Mouse (Mus musculus): Measurements from ENCODE around the gene Inpp4b. TPM values are rescaled to one million over a fixed set of nuclear protein-coding genes. Genes with fewer than 3 reads are reported as not detected.

Inpp4b gene
- polyA plus RNA-seq, 1 experiment from 2014 or later, result 6.6 TPM

- no peak overlapping the region for H3K4me3 ChIP-seq
- ATAC-seq (ENCODE audit: low FRiP score), result 0 out of 2 replicates have a peak, but pooled peaks have one; percentile 68
- 51% methylated on average over 4 of the region's 4 CpGs for WGBS
Observed at GRCm38 (mm10) chr8:81371844-81372243, 29.5 kb downstream of the Inpp4b start.

GRCm38 (mm10) chr8:81374877-81375475 is 32.6 kb downstream of the Inpp4b start:
- Histone ChIP-seq H3K9ac (no peak overlapping the region), H3K9me3 (no peaks in the 10 kb centered on the region), H3K4me2 (no peak overlapping the region), H3K36me3 (no peaks in the 10 kb centered on the region), H3K27ac (no peak overlapping the region), H3K4me3 (no peak overlapping the region), H3K4me1 (replicated peaks) (no peaks in the 10 kb centered on the region), H3K27me3 (no peaks in the 10 kb centered on the region)
- WGBS, result 89% methylated on average over 4 of the region's 4 CpGs
- ATAC-seq (ENCODE audit: low FRiP score), result no peak

More at GRCm38 (mm10) chr8:81371844-81372243, 29.5 kb downstream of the Inpp4b start:
- Histone ChIP-seq H3K27ac (no peak overlapping the region), H3K9ac (no peak overlapping the region), H3K9me3 (no peaks in the 10 kb centered on the region), H3K4me2 (no peak overlapping the region), H3K27me3 (no peaks in the 10 kb centered on the region), H3K4me1 (replicated peaks) (no peaks in the 10 kb centered on the region), H3K36me3 (no peaks in the 10 kb centered on the region)

GRCm38 (mm10) chr8:81388953-81389352 is 46.6 kb downstream of the Inpp4b start:
- H3K4me2 ChIP-seq, result no peak overlapping the region
- no peak overlapping the region for H3K4me3 ChIP-seq
- H3K27ac ChIP-seq, result no peak overlapping the region
- H3K9ac ChIP-seq, result no peak overlapping the region
- H3K27me3 ChIP-seq, result no peaks in the 10 kb centered on the region
- 95% methylated on average over 6 of the region's 6 CpGs for WGBS
- H3K36me3 ChIP-seq, result no peaks in the 10 kb centered on the region
- no peaks in the 10 kb centered on the region for H3K4me1 ChIP-seq (replicated peaks)
- ATAC-seq (ENCODE audit: low FRiP score), result no peak
- no peaks in the 10 kb centered on the region for H3K9me3 ChIP-seq

GRCm38 (mm10) chr8:81399071-81399470 is 56.7 kb downstream of the Inpp4b start:
- Histone ChIP-seq H3K9ac (no peak overlapping the region), H3K4me2 (no peak overlapping the region), H3K36me3 (no peaks in the 10 kb centered on the region), H3K27me3 (no peaks in the 10 kb centered on the region), H3K27ac (no peak overlapping the region), H3K4me3 (no peak overlapping the region), H3K9me3 (no peaks in the 10 kb centered on the region), H3K4me1 (replicated peaks) (no peaks in the 10 kb centered on the region)
- no peak for ATAC-seq (ENCODE audit: low FRiP score)

- no peak overlapping the region for H3K4me3 ChIP-seq
- no peaks in the 10 kb centered on the region for H3K27me3 ChIP-seq
- H3K27ac ChIP-seq, result no peak overlapping the region
- no peaks in the 10 kb centered on the region for H3K4me1 ChIP-seq (replicated peaks)
- 85% methylated on average over 4 of the region's 4 CpGs for WGBS
- no peak overlapping the region for H3K4me2 ChIP-seq
- H3K9me3 ChIP-seq, result no peaks in the 10 kb centered on the region
- no peak for ATAC-seq (ENCODE audit: low FRiP score)
- no peak overlapping the region for H3K9ac ChIP-seq
- H3K36me3 ChIP-seq, result no peaks in the 10 kb centered on the region
Observed at GRCm38 (mm10) chr8:81399501-81399900, 57.1 kb downstream of the Inpp4b start.

- Histone ChIP-seq H3K27ac (no peak overlapping the region), H3K9me3 (no peaks in the 10 kb centered on the region), H3K36me3 (no peaks in the 10 kb centered on the region), H3K4me2 (no peak overlapping the region), H3K4me3 (no peak overlapping the region), H3K27me3 (no peaks in the 10 kb centered on the region), H3K4me1 (replicated peaks) (0 out of 2 replicates have a peak, but pooled peaks cover 4% of the 10 kb centered on the region), H3K9ac (no peak overlapping the region)
- WGBS, result 38% methylated on average over 2 of the region's 2 CpGs
- no peak for ATAC-seq (ENCODE audit: low FRiP score)
Observed at GRCm38 (mm10) chr8:81412707-81413106, 70.4 kb downstream of the Inpp4b start.

- 87% methylated on average over 3 of the region's 3 CpGs for WGBS
- no peaks in the 10 kb centered on the region for H3K4me1 ChIP-seq (replicated peaks)
- no peak for ATAC-seq (ENCODE audit: low FRiP score)
- H3K4me3 ChIP-seq, result no peak overlapping the region
- no peak overlapping the region for H3K9ac ChIP-seq
- H3K27me3 ChIP-seq, result no peaks in the 10 kb centered on the region
- H3K4me2 ChIP-seq, result no peak overlapping the region
- H3K27ac ChIP-seq, result no peak overlapping the region
- no peaks in the 10 kb centered on the region for H3K9me3 ChIP-seq
- H3K36me3 ChIP-seq, result no peaks in the 10 kb centered on the region
Observed at GRCm38 (mm10) chr8:81443957-81444356, 101.6 kb downstream of the Inpp4b start.

- H3K9ac ChIP-seq, result no peak overlapping the region
- no peak overlapping the region for H3K27ac ChIP-seq
- H3K36me3 ChIP-seq, result no peaks in the 10 kb centered on the region
- H3K4me2 ChIP-seq, result no peak overlapping the region
- H3K27me3 ChIP-seq, result no peaks in the 10 kb centered on the region
- H3K9me3 ChIP-seq, result no peaks in the 10 kb centered on the region
- H3K4me3 ChIP-seq, result no peak overlapping the region
- WGBS, result 86% methylated on average over 2 of the region's 2 CpGs
- 0 out of 2 replicates have a peak, but pooled peaks cover 3% of the 10 kb centered on the region for H3K4me1 ChIP-seq (replicated peaks)
- no peak for ATAC-seq (ENCODE audit: low FRiP score)
Observed at GRCm38 (mm10) chr8:81449798-81450197, 107.4 kb downstream of the Inpp4b start.

- H3K4me3 ChIP-seq, result no peak overlapping the region
- no peak overlapping the region for H3K4me2 ChIP-seq
- H3K27me3 ChIP-seq, result no peaks in the 10 kb centered on the region
- no peak overlapping the region for H3K9ac ChIP-seq
- no peak overlapping the region for H3K27ac ChIP-seq
- 0 out of 2 replicates have a peak, but pooled peaks cover 3% of the 10 kb centered on the region for H3K4me1 ChIP-seq (replicated peaks)
- 18% methylated on average over 6 of the region's 6 CpGs for WGBS
- H3K9me3 ChIP-seq, result no peaks in the 10 kb centered on the region
- peak; percentile 54; the same call in 1 of the 2 replicates for ATAC-seq (ENCODE audit: low FRiP score)
- H3K36me3 ChIP-seq, result no peaks in the 10 kb centered on the region
Observed at GRCm38 (mm10) chr8:81452082-81452481, 109.7 kb downstream of the Inpp4b start.

GRCm38 (mm10) chr8:81454830-81455229 is 112.5 kb downstream of the Inpp4b start:
- 92% methylated on average over 2 of the region's 2 CpGs for WGBS
- Histone ChIP-seq H3K9me3 (no peaks in the 10 kb centered on the region), H3K9ac (no peak overlapping the region), H3K4me1 (replicated peaks) (0 out of 2 replicates have a peak, but pooled peaks cover 3% of the 10 kb centered on the region), H3K27me3 (no peaks in the 10 kb centered on the region), H3K4me3 (no peak overlapping the region), H3K27ac (no peak overlapping the region), H3K4me2 (no peak overlapping the region), H3K36me3 (no peaks in the 10 kb centered on the region)
- ATAC-seq (ENCODE audit: low FRiP score), result no peak

GRCm38 (mm10) chr8:81463762-81464161 is 121.4 kb downstream of the Inpp4b start:
- H3K36me3 ChIP-seq, result no peaks in the 10 kb centered on the region
- no peak overlapping the region for H3K9ac ChIP-seq
- H3K27me3 ChIP-seq, result no peaks in the 10 kb centered on the region
- H3K4me3 ChIP-seq, result no peak overlapping the region
- no peaks in the 10 kb centered on the region for H3K9me3 ChIP-seq
- H3K4me2 ChIP-seq, result no peak overlapping the region
- ATAC-seq (ENCODE audit: low FRiP score), result no peak
- WGBS, result 85% methylated on average over 3 of the region's 3 CpGs
- H3K4me1 ChIP-seq (replicated peaks), result no peaks in the 10 kb centered on the region
- no peak overlapping the region for H3K27ac ChIP-seq

GRCm38 (mm10) chr8:81466776-81467175 is 124.4 kb downstream of the Inpp4b start:
- no peaks in the 10 kb centered on the region for H3K9me3 ChIP-seq
- 66% methylated on average over 2 of the region's 2 CpGs for WGBS
- H3K27me3 ChIP-seq, result no peaks in the 10 kb centered on the region
- H3K4me1 ChIP-seq (replicated peaks), result no peaks in the 10 kb centered on the region
- no peak overlapping the region for H3K4me3 ChIP-seq
- no peak overlapping the region for H3K9ac ChIP-seq
- H3K36me3 ChIP-seq, result no peaks in the 10 kb centered on the region
- no peak overlapping the region for H3K4me2 ChIP-seq
- no peak overlapping the region for H3K27ac ChIP-seq
- ATAC-seq (ENCODE audit: low FRiP score), result no peak

- H3K36me3 ChIP-seq, result no peaks in the 10 kb centered on the region
- no peaks in the 10 kb centered on the region for H3K4me1 ChIP-seq (replicated peaks)
- no peaks in the 10 kb centered on the region for H3K9me3 ChIP-seq
- no peak overlapping the region for H3K9ac ChIP-seq
- no peaks in the 10 kb centered on the region for H3K27me3 ChIP-seq
- 37% methylated on average over 3 of the region's 3 CpGs for WGBS
- no peak overlapping the region for H3K4me3 ChIP-seq
- no peak for ATAC-seq (ENCODE audit: low FRiP score)
- H3K27ac ChIP-seq, result no peak overlapping the region
- H3K4me2 ChIP-seq, result no peak overlapping the region
Observed at GRCm38 (mm10) chr8:81478674-81479073, 136.3 kb downstream of the Inpp4b start.
